Mouse (Mus musculus): ENCODE data around the gene Rpsa. TPM values are rescaled to one million over a fixed set of nuclear protein-coding genes. Genes with fewer than 3 reads are reported as not detected.

The Rpsa gene
- polyA plus RNA-seq (2021), result 1,746 TPM

DNA sequence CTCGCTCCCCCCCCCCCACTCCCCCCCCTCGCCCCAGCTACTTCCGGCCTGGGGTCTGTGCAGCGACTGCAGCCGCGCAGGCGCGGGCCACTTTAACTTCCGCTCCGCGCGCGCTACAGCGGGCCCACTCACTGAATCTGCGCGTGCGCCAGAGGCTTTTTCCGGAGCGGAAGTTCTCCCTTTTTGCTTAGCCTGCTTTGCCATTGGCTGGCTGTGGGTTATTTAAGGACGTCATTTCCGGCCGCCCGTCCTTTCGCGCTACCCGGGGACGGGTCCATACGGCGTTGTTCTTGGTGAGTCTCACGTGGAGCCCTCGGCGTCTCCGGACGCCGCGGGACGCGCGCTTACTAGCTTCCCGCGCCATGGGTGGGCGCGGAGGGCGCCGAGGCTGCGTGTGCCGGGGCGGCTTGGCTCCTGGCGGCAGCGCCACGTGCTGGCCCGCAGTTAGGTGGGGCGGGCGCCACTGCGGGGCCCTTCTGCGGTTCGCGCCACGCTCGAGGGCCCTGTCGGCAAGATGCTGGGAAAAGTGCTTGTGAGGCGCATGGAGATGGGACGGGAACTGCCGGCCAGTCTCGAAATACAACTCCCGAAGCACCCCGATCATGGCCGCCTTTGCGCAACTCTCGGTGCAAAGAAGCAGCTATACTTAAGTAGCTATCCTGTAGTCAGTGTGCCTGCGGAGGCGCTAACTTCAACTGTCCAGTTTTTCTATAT is at the start of gene Rpsa:
Gene Rpsa (plus strand): TSS at position 152 of the 714 bp plus-strand sequence.
- DNase-seq (ENCODE audit: low read depth, low spot score) (peak; percentile 90), ATAC-seq (peak; percentile 84)
- in situ Hi-C loops (cut with MboI; ENCODE audit: low pct_unique_long_range_greater_than_20kb), result no loop called here
- H3K27me3 ChIP-seq, result no peaks in the 10 kb centered on the region
- ChIA-PET CTCF (interaction anchor here (0.9 to 1.9 kb wide), 2 partner anchors 13 to 14 kb away, joined by 3 to 4 read pairs; no protein-coding TSS in a partner anchor), POLR2A (interaction anchor here (0.8 to 1.6 kb wide), 3 partner anchors 17 to 166 kb away, joined by 3 to 6 read pairs (median 5); partner anchors contain the start of gene Slc25a38)
- no peak for TF ChIP-seq CTCF (IDR thresholded peaks at IDR 0.05)

DNA sequence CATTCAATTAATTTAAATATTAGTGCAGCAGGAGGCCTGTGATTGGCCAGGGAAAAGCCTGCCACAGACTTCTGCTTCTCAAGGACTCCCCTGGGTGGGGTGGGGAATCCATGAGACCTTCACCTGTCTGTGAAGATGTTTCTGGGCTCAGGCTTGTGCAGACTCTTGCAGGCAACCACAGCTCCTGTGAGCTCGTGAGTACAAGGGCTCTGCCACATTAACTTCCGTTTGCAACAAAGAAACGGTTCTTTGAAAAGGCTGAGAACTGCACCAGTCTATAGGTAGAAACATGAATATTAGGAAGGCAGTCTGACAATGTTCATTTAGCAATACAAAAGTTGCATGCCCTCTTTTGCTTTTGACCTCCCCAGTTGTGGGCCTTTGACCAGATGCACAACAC is 49.2 kb upstream of the Rpsa start:
- DNase-seq (ENCODE audit: low read depth, low spot score), result no peak
- no peak for ATAC-seq
- POLR2A ChIA-PET, result no interaction called here
- in situ Hi-C loops (cut with MboI; ENCODE audit: low pct_unique_long_range_greater_than_20kb), result no loop called here
- TF ChIP-seq CTCF (IDR thresholded peaks at IDR 0.05), result no peak
- CTCF ChIA-PET, result no interaction called here
- H3K27me3 ChIP-seq, result peaks cover 19% of the 10 kb centered on the region

DNA sequence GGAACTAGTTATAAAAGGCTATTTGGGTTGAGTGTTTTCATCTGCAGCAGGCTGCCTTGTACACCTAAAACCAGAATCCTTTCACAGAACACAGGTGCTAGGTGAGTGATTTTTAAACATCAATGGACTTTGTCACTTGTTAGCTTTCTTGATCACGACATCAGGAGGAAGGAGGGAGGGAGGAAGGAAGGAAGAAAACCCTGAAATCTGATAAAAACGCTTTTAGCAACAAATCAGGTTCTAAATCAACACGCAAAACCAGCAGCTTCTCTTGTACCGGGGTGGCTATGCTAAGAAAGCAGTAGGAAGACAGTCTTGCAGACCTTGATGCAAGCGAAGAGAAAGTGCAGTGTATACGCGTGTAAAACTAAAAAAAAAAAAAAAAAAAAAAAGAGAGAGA is 47.6 kb upstream of the Rpsa start:
- in situ Hi-C loops (cut with MboI; ENCODE audit: low pct_unique_long_range_greater_than_20kb), result no loop called here
- ChIA-PET POLR2A (no interaction called here), CTCF (interaction anchor here (0.9 kb wide), 1 partner anchor 11 kb away, joined by 4 read pairs; no protein-coding TSS in a partner anchor)
- no peak for TF ChIP-seq CTCF (IDR thresholded peaks at IDR 0.05)
- no peak for ATAC-seq
- H3K27me3 ChIP-seq, result peaks cover 15% of the 10 kb centered on the region
- no peak for DNase-seq (ENCODE audit: low read depth, low spot score)

DNA sequence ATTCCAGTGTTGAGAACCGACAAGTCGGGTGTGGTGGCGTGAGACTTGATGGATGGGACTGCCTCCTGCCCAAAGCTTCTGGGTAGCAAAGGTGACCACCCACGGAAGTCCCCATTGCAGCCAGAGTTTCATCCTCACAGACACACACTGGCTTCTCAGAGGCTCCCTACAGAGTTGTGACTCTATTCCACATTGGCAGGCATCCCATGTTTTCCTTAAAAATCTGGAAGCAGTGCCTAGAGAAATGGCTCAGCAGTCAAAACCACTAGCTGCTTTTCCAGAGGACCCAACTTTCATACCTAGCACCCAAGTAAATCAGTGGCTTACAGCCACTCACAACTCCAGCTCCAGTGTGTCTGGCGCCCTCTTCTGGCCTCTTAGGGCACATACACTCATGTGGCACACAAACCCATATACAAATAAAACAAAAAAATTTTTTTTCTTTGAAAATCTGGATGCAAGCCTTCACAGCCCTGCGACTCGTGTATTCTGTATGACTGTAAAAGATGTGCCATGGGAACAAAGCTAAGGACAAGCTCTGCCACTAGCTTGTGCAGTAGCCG is 46.9 kb upstream of the Rpsa start:
- no peak for TF ChIP-seq CTCF (IDR thresholded peaks at IDR 0.05)
- in situ Hi-C loops (cut with MboI; ENCODE audit: low pct_unique_long_range_greater_than_20kb), result no loop called here
- ChIA-PET POLR2A (interaction anchor here (0.7 kb wide), 1 partner anchor 58 kb away, joined by 3 read pairs; no protein-coding TSS in a partner anchor), CTCF (interaction anchor here (0.9 to 1.2 kb wide), 2 partner anchors 8 to 46 kb away, joined by 3 read pairs; no protein-coding TSS in a partner anchor)
- DNase-seq (ENCODE audit: low read depth, low spot score) (no peak), ATAC-seq (no peak)
- peaks cover 18% of the 10 kb centered on the region for H3K27me3 ChIP-seq

DNA sequence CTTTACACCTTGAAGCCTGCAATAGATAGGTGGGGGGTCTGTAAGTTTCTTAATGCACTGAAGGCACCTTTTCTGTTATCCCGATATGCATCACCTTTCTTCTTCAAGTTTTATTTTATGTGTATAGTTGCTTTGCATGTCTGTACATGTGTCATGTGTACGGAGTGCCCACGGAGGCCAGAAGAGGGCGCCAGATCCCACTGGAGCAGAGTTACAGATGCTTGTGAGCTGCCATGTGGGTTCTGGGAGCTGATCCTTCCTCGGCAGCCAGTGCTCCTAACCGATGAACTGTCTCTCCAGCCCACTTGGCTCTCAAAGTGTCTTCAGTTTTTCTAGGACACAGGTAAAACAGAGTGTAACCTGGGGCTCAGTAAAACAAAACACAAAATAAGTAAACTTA is 46.2 kb upstream of the Rpsa start:
- H3K27me3 ChIP-seq, result peaks cover 21% of the 10 kb centered on the region
- DNase-seq (ENCODE audit: low read depth, low spot score) (no peak), ATAC-seq (no peak)
- ChIA-PET CTCF (interaction anchor here (0.9 to 1.2 kb wide), 2 partner anchors 8 to 47 kb away, joined by 3 read pairs; no protein-coding TSS in a partner anchor), POLR2A (no interaction called here)
- in situ Hi-C loops (cut with MboI; ENCODE audit: low pct_unique_long_range_greater_than_20kb), result no loop called here
- peak; percentile 49 for TF ChIP-seq CTCF (IDR thresholded peaks at IDR 0.05)

DNA sequence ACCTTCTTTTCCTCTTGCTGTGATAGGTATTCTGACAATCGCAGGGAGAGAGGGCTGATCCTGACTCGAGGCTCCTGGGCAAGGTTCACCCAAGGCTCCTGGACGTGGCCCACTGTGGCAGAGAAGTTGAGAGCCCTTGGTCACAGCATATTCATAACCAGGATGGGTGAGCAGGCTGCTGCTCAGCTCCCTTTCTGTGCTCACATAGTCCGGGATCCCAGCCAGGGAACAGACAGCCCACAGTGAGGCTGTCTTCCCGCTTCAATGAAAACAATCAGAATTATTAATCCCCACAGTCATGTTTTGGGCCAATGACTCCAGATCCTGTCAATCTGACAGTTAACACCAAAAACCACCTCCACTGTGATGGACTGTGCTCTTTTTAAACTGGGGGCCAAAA is 45.5 kb upstream of the Rpsa start:
- ChIA-PET CTCF (interaction anchor here (0.8 to 1.2 kb wide), 3 partner anchors 9 to 47 kb away, joined by 3 to 4 read pairs (median 3); no protein-coding TSS in a partner anchor), POLR2A (no interaction called here)
- H3K27me3 ChIP-seq, result peaks cover 23% of the 10 kb centered on the region
- in situ Hi-C loops (cut with MboI; ENCODE audit: low pct_unique_long_range_greater_than_20kb), result no loop called here
- TF ChIP-seq CTCF (IDR thresholded peaks at IDR 0.05), result no peak
- DNase-seq (ENCODE audit: low read depth, low spot score), result no peak
- no peak for ATAC-seq

DNA sequence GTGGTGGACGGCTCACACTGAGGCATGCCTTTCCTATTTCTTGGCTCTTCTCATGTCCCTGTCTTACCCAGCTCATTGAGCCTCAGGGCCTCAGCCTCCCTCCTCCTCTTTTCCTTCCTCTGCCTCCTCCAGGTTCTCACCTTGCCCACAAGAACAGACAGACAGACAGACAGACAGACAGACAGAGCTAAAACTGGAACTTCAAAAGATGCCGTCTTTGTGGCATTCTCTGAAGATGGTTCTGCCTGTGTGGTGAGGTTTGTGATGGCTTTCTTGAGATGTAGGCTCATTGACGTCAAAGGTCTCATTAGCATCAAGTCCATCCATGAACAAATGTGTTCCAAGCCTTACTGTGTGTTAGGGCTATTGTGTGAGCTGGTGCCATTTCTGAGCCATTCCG is 44.8 kb upstream of the Rpsa start:
- POLR2A ChIA-PET, result no interaction called here
- TF ChIP-seq CTCF (IDR thresholded peaks at IDR 0.05), result no peak
- in situ Hi-C loops (cut with MboI; ENCODE audit: low pct_unique_long_range_greater_than_20kb), result no loop called here

DNA sequence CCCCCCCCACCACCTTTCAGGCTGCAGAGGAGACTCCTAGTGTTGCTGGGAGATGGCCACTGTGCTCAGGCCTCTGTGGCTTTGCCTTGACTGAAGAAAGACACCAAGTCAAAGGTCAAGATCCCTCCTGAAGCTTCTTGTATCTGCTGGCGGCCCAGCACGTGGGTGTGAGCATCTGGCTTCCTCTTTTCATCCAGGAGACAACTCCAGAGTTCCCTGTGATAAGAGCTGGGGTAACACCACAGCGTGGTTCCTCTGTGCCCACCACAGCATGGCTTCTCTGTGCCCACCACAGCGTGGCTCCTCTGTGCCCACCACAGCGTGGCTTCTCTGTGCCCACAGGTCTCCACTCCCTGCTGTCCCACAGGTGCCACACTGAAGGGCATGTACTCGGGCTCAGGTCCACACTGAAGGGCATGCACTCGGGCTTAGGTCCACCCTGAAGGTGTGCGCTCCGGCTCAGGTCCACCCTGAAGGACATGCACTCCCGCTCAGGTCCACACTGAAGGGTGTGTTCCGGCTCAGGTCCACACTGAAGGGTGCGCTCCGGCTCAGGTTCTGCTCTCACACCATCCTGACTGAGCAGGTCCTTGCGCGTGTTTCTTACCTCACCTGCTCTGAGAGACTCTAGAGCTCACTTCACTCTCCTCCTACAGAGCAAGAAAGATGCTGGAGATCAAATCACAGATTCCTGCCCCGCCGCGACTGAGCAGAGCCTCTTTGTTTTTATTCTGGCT is 44.2 kb upstream of the Rpsa start:
- CTCF ChIA-PET, result interaction anchor here (1.5 kb wide), 1 partner anchor 63 kb away, joined by 3 read pairs; no protein-coding TSS in a partner anchor
- DNase-seq (ENCODE audit: low read depth, low spot score) (no peak), ATAC-seq (no peak)
- POLR2A ChIA-PET, result no interaction called here
- TF ChIP-seq CTCF (IDR thresholded peaks at IDR 0.05), result no peak
- in situ Hi-C loops (cut with MboI; ENCODE audit: low pct_unique_long_range_greater_than_20kb), result no loop called here
- H3K27me3 ChIP-seq, result peaks cover 21% of the 10 kb centered on the region

More for the DNA sequence above, 44.8 kb upstream of the Rpsa start:
- peaks cover 23% of the 10 kb centered on the region for H3K27me3 ChIP-seq
- CTCF ChIA-PET, result interaction anchor here (0.8 kb wide), 1 partner anchor 16 kb away, joined by 4 read pairs; no protein-coding TSS in a partner anchor
- DNase-seq (ENCODE audit: low read depth, low spot score), result no peak
- no peak for ATAC-seq

DNA sequence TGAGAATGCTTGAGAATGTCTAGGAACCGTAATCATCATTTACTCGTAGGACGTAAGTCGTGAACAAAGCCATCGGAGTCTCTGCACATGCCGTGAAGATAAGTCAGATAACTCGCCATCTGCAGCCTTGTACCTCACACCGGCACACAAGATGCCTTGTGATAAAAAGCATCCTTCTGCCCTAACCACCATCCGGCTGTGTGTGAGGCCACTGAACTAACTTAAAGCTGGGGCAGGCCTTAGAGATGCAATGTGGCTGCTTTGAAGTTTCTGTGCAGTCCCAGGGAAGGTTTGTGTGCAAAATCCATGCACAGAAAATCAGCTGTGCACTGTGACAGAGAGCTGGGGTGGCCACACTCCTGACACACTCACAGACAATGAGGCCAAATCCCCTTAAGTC is 43.1 kb upstream of the Rpsa start:
- no peak for TF ChIP-seq CTCF (IDR thresholded peaks at IDR 0.05)
- no peak for DNase-seq (ENCODE audit: low read depth, low spot score)
- ChIA-PET CTCF (interaction anchor here (1.5 kb wide), 1 partner anchor 64 kb away, joined by 3 read pairs; no protein-coding TSS in a partner anchor), POLR2A (no interaction called here)
- ATAC-seq, result no peak
- peaks cover 11% of the 10 kb centered on the region for H3K27me3 ChIP-seq
- in situ Hi-C loops (cut with MboI; ENCODE audit: low pct_unique_long_range_greater_than_20kb), result no loop called here

DNA sequence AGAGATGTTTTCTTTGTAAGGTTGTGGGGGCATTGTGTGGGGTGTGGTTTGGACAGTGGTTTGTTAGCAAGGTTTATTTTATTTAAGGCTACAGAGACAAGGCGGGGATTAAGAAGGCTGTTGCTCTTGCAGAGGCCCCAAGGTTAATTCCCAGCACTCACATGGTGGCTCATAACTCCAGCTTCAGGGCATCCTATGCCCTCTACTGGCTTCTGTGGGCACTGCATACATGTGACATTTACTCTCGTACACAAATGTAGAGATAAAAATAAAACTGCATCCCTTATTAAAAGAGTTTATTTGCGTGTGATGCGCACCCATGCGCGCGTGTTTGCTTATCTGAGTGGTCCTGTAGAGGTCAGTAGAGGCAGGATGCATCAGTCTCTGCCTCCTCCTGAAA is 38.4 kb upstream of the Rpsa start:
- peaks cover 11% of the 10 kb centered on the region for H3K27me3 ChIP-seq
- ChIA-PET POLR2A (no interaction called here), CTCF (interaction anchor here (1.8 kb wide), 1 partner anchor 9 kb away, joined by 5 read pairs; no protein-coding TSS in a partner anchor)
- no peak for DNase-seq (ENCODE audit: low read depth, low spot score)
- no peak for ATAC-seq
- peak; percentile 38 for TF ChIP-seq CTCF (IDR thresholded peaks at IDR 0.05)
- in situ Hi-C loops (cut with MboI; ENCODE audit: low pct_unique_long_range_greater_than_20kb), result no loop called here

Data from Patski (cell line).